Mouse (Mus musculus) thymus, adult 2 months (tissue): ENCODE measurements around the gene Pdlim5. TPM values are rescaled to one million over a fixed set of nuclear protein-coding genes. Genes with fewer than 3 reads are reported as not detected.

Experiments
- DNase-seq: peaks from one replicate; pipeline ENCODE4 v3.0.0; 2021
- H3K27ac ChIP-seq: fragments of 200-500 bp; 2 replicates; pipeline ENCODE4 v1.5.1; 2012; ENCODE audit warnings: low read length, control low read depth; ENCODE audit not compliant: control insufficient read depth, insufficient read depth
- H3K27me3 ChIP-seq: fragments of 200-500 bp; 2 replicates; pipeline ENCODE4 v1.6.1; 2012; ENCODE audit warnings: mild to moderate bottlenecking, low read length, moderate library complexity, mixed read lengths; ENCODE audit not compliant: control insufficient read depth, insufficient read depth
- H3K36me3 ChIP-seq: fragments of 200-500 bp; 2 replicates; pipeline ENCODE4 v1.6.1; 2012; ENCODE audit warnings: mild to moderate bottlenecking, low read length, moderate library complexity; ENCODE audit not compliant: control insufficient read depth, insufficient read depth
- H3K4me1 ChIP-seq: fragments of 200-500 bp; replicated peaks from 2 replicates; pipeline ENCODE4 v1.6.1; 2012; ENCODE audit warnings: low read length; ENCODE audit not compliant: control insufficient read depth, insufficient read depth
- H3K4me3 ChIP-seq: fragments of 200-500 bp; 2 replicates; pipeline ENCODE4 v1.5.1; 2012; ENCODE audit warnings: mild to moderate bottlenecking, low read length, control low read depth, moderate library complexity; ENCODE audit not compliant: control insufficient read depth, insufficient read depth
- CTCF ChIP-seq: fragments of 200-500 bp; IDR thresholded peaks from 2 replicates; pipeline ENCODE4 v1.5.1; 2012; ENCODE audit warnings: mild to moderate bottlenecking, control low read depth, low read length, moderate library complexity, borderline replicate concordance; ENCODE audit not compliant: control insufficient read depth, poor library complexity, insufficient read depth; ENCODE audit errors: extremely low read depth
- POLR2A ChIP-seq: fragments of 200-500 bp; IDR thresholded peaks from 2 replicates; pipeline ENCODE4 v1.6.1; 2012; ENCODE audit warnings: mild to moderate bottlenecking, low read length, control low read depth, moderate library complexity; ENCODE audit not compliant: control insufficient read depth, poor library complexity, insufficient read depth; ENCODE audit errors: extremely low read depth
- WGBS: fragments of 180-500 bp; shearing (Covaris S2); methylation state at CpG from one replicate; pipeline ENCODE4 v1.1.7; 2018; 5-methylcytosine and 5-hydroxymethylcytosine counted together
- polyA plus RNA-seq: library from polyadenylated mRNA; depleted of rRNA; stranded (reverse); fragments of >200 nt; gene quantifications from 2 replicates; pipeline ENCODE4 v1.2.3, GENCODE M21; 2012

The Pdlim5 gene
- polyA plus RNA-seq, 1 experiment, result 56.5 TPM

GRCm38 (mm10) chr3:142388189-142388588 lies 7.3 kb downstream of the Pdlim5 start:
- no peak for DNase-seq
- Histone ChIP-seq H3K4me3 (no peak overlapping the region), H3K27ac (no peak overlapping the region), H3K36me3 (no peaks in the 10 kb centered on the region), H3K27me3 (no peaks in the 10 kb centered on the region), H3K4me1 (no peaks in the 10 kb centered on the region)
- WGBS, result 97% methylated on average over 4 of the region's 4 CpGs
- no peak for TF ChIP-seq CTCF
- TF ChIP-seq POLR2A, result no peak

GRCm38 (mm10) chr3:142386505-142386904 lies 9.0 kb downstream of the Pdlim5 start:
- whole genome bisulfite sequencing, result 98% methylated on average over 4 of the region's 4 CpGs
- H3K4me1 ChIP-seq, result no peaks in the 10 kb centered on the region
- no peak overlapping the region for H3K27ac ChIP-seq

GRCm38 (mm10) chr3:142385690-142386089 lies 9.8 kb downstream of the Pdlim5 start:
- Histone ChIP-seq H3K4me1 (no peaks in the 10 kb centered on the region), H3K36me3 (no peaks in the 10 kb centered on the region), H3K27ac (no peak overlapping the region), H3K4me3 (no peak overlapping the region), H3K27me3 (no peaks in the 10 kb centered on the region)
- WGBS, result 86% methylated on average over 2 of the region's 2 CpGs
- TF ChIP-seq CTCF (no peak), POLR2A (no peak)
- DNase-seq, result no peak

More at GRCm38 (mm10) chr3:142386505-142386904, 9.0 kb downstream of the Pdlim5 start:
- TF ChIP-seq POLR2A (no peak), CTCF (no peak)
- DNase-seq, result no peak
- no peaks in the 10 kb centered on the region for H3K27me3 ChIP-seq
- H3K36me3 ChIP-seq, result no peaks in the 10 kb centered on the region
- no peak overlapping the region for H3K4me3 ChIP-seq

- Histone ChIP-seq H3K36me3 (no peaks in the 10 kb centered on the region), H3K27me3 (no peaks in the 10 kb centered on the region), H3K4me1 (0 out of 2 replicates have a peak, but pooled peaks cover 2% of the 10 kb centered on the region), H3K27ac (no peak overlapping the region), H3K4me3 (no peak overlapping the region)
- WGBS, result 98% methylated on average over 1 of the region's 1 CpGs
- no peak for DNase-seq
- TF ChIP-seq POLR2A, result no peak
- no peak for TF ChIP-seq CTCF
Observed at GRCm38 (mm10) chr3:142376638-142377037, 18.9 kb downstream of the Pdlim5 start.

GRCm38 (mm10) chr3:142375106-142375505 lies 20.4 kb downstream of the Pdlim5 start:
- H3K4me1 ChIP-seq, result 0 out of 2 replicates have a peak, but pooled peaks cover 2% of the 10 kb centered on the region
- TF ChIP-seq POLR2A, result no peak
- TF ChIP-seq CTCF, result no peak
- DNase-seq, result no peak
- 94% methylated on average over 1 of the region's 1 CpGs for WGBS
- H3K4me3 ChIP-seq, result no peak overlapping the region
- H3K27ac ChIP-seq, result no peak overlapping the region
- no peaks in the 10 kb centered on the region for H3K36me3 ChIP-seq
- no peaks in the 10 kb centered on the region for H3K27me3 ChIP-seq

GRCm38 (mm10) chr3:142372465-142373147 lies 22.9 kb downstream of the Pdlim5 start:
- 0 out of 2 replicates have a peak, but pooled peaks cover 2% of the 10 kb centered on the region for H3K4me1 ChIP-seq
- no peaks in the 10 kb centered on the region for H3K36me3 ChIP-seq
- no peak overlapping the region for H3K27ac ChIP-seq
- TF ChIP-seq POLR2A (no peak), CTCF (no peak)
- 59% methylated on average over 6 of the region's 6 CpGs for WGBS
- no peaks in the 10 kb centered on the region for H3K27me3 ChIP-seq
- H3K4me3 ChIP-seq, result no peak overlapping the region
- no peak for DNase-seq
